14 mouse cellular contexts compared by ENCODE assay signal in genomic region chr5:73208645-73209044, GRCm38 (mm10). TPM values are rescaled to one million over a fixed set of nuclear protein-coding genes. Genes with fewer than 3 reads are reported as not detected.
A peak's percentile ranks its signal among the peaks of the same experiment; 100 is the strongest.
DNase-seq lines count a peak whose midpoint lies in the region; ATAC-seq and TF ChIP-seq lines count a peak whose summit lies in the region.
"Had no signal": no experiment of that assay in that cellular context is flagged by ENCODE, and none has a peak within 500 bp of the region (broad histone marks: within the 10 kb centered on the region; RNA-seq: fewer than 3 reads in every experiment).

No protein-coding gene starts in this region.

- no peak for DNase-seq in cerebellum, adult 2 months
- no peak for DNase-seq in cerebellum, postnatal 10 days
- no peak for DNase-seq in heart, postnatal 4 days
- peak; percentile 29 for DNase-seq in thymus, postnatal 0 days (ENCODE audit: low spot score)
- no peak for DNase-seq in thymus, postnatal 10 days (ENCODE audit: low spot score in 2 of 2)
- DNase-seq in naive thymus-derived CD4-positive, alpha-beta T cell, adult 2 months (ENCODE audit: low read depth): peak; percentile 36
- DNase-seq: layer of hippocampus, adult 9-11 months; lung, postnatal 10 days had no signal

- H3K9me3 ChIP-seq in heart, embryonic 15.5 days (replicated peaks): no peaks in the 10 kb centered on the region
- H3K9me3 ChIP-seq: embryonic facial prominence, embryonic 12.5 days; hindbrain, embryonic 12.5 days; limb, embryonic 12.5 days had no signal

- 59% methylated on average over 6 of the region's 6 CpGs for WGBS in cerebellum, adult 2 months
- WGBS in heart, embryonic 15.5 days: 71% methylated on average over 6 of the region's 6 CpGs

- peak overlapping the region; percentile 47; the same call in 1 of the 2 replicates for H3K27ac ChIP-seq in cerebellum, adult 2 months (ENCODE audit: insufficient read depth, low read length)
- peak overlapping the region; percentile 59 for H3K27ac ChIP-seq in heart, embryonic 15.5 days
- H3K27ac ChIP-seq: embryonic facial prominence, embryonic 12.5 days; hindbrain, embryonic 12.5 days; limb, embryonic 12.5 days had no signal

- no peak for TF ChIP-seq POLR2A in cerebellum, adult 2 months (IDR thresholded peaks at IDR 0.05; ENCODE audit: borderline replicate concordance, insufficient read depth, low read length)

- no peaks in the 10 kb centered on the region for H3K27me3 ChIP-seq in cerebellum, adult 2 months (ENCODE audit: control insufficient read depth, insufficient read depth, low read length)
- no peaks in the 10 kb centered on the region for H3K27me3 ChIP-seq in heart, embryonic 15.5 days
- H3K27me3 ChIP-seq: embryonic facial prominence, embryonic 12.5 days; hindbrain, embryonic 12.5 days; limb, embryonic 12.5 days had no signal

- TF ChIP-seq CTCF in cerebellum, adult 2 months (IDR thresholded peaks at IDR 0.05; ENCODE audit: borderline replicate concordance, insufficient read depth, low read depth, low read length): no peak

- no peak overlapping the region for H3K4me2 ChIP-seq in heart, embryonic 15.5 days
- H3K4me2 ChIP-seq: embryonic facial prominence, embryonic 12.5 days; hindbrain, embryonic 12.5 days; limb, embryonic 12.5 days; midbrain, embryonic 11.5 days had no signal

- 0 out of 2 replicates have a peak, but pooled peaks cover 2% of the 10 kb centered on the region for H3K4me1 ChIP-seq in cerebellum, adult 2 months (ENCODE audit: control insufficient read depth, insufficient read depth, low read length)
- peaks cover 28% of the 10 kb centered on the region for H3K4me1 ChIP-seq in heart, embryonic 15.5 days (replicated peaks)

- no peak for ATAC-seq in heart, embryonic 15.5 days (replicated peaks; ENCODE audit: insufficient number of reproducible peaks, insufficient read depth, low FRiP score, low read depth)
- ATAC-seq in inflammation-experienced regulatory T-cells, adult 6 months: no peak

- no peak overlapping the region for H3K4me3 ChIP-seq in cerebellum, adult 2 months (replicated peaks; ENCODE audit: insufficient read depth, low read depth, low read length)
- H3K4me3 ChIP-seq in heart, embryonic 15.5 days: no peak overlapping the region
- H3K4me3 ChIP-seq: embryonic facial prominence, embryonic 12.5 days; hindbrain, embryonic 12.5 days; limb, embryonic 12.5 days had no signal

- 0 out of 2 replicates have a peak, but pooled peaks cover 5% of the 10 kb centered on the region for H3K36me3 ChIP-seq in heart, embryonic 15.5 days

- no peak overlapping the region for H3K9ac ChIP-seq in heart, embryonic 15.5 days
- H3K9ac ChIP-seq: embryonic facial prominence, embryonic 12.5 days; hindbrain, embryonic 12.5 days; limb, embryonic 12.5 days had no signal

RNA-seq across cellular contexts. Expression of gene Fryl, which starts 47.8 kb away (rescaled TPM):
- polyA plus RNA-seq in cerebellum, adult 2 months (2012; rRNA removed): 60.2 and 61.4 TPM in 2 replicates
- polyA plus RNA-seq in heart, embryonic 15.5 days (2015; fragmentation: Nextera tagmentation; extraction: Ambion mirVana): 25.7 and 28.4 TPM in 2 replicates
- total RNA-seq in heart, postnatal 4 days (2021): 10 to 100 TPM; 57.0 to 57.9 TPM
- polyA plus RNA-seq in thymus, postnatal 0 days (2015; fragmentation: Nextera tagmentation; extraction: Ambion mirVana): 46.9 and 63.2 TPM in 2 replicates
- 100 to 1,000 TPM in 2 of 3 experiments, 10 to 100 TPM in 1; 87.2 to 121 (median 114) TPM for polyA plus RNA-seq in inflammation-experienced regulatory T-cells, adult 6 months (2017; shearing (Covaris generic))

Comparison
In these comparisons a context has a peak if more than half of its experiments do, and no peak if none do; other contexts are left out.
1. DNase-seq: peak in thymus, postnatal 0 days (single experiment) and naive thymus-derived CD4-positive, alpha-beta T cell, adult 2 months (single experiment); none in cerebellum, adult 2 months (0 of 2), cerebellum, postnatal 10 days (0 of 2), heart, postnatal 4 days (single experiment) and thymus, postnatal 10 days (0 of 2).